Mouse (Mus musculus): Measurements from ENCODE around the gene Clec16a.

The Clec16a gene

GRCm38 (mm10) chr16:10666766-10667165 lies 121.6 kb downstream of the Clec16a start:
- ChIA-PET CTCF (interaction anchor here in 2 of 4 experiments (0.6 to 2.1 kb wide), 2 partner anchors 13 to 120 kb away, joined by 3 to 5 read pairs; no protein-coding TSS in a partner anchor), POLR2A (interaction anchor here in 1 of 4 experiments (1.6 kb wide), 1 partner anchor 255 kb away, joined by 3 read pairs; no protein-coding TSS in a partner anchor)

- ChIA-PET POLR2A (interaction anchor here in 1 of 4 experiments (0.7 to 1.3 kb wide), 2 partner anchors 10 to 14 kb away, joined by 3 read pairs; no protein-coding TSS in a partner anchor), CTCF (no interaction called here)
Observed at GRCm38 (mm10) chr16:10668453-10668852, 123.3 kb downstream of the Clec16a start.

GRCm38 (mm10) chr16:10668991-10669703 lies 124.0 kb downstream of the Clec16a start:
- ChIA-PET CTCF (interaction anchor here in 2 of 4 experiments (1.0 to 1.7 kb wide), 2 partner anchors 29 to 75 kb away, joined by 3 to 5 read pairs; no protein-coding TSS in a partner anchor), POLR2A (interaction anchor here in 1 of 4 experiments (0.5 to 1.3 kb wide), 4 partner anchors 11 to 39 kb away, joined by 3 read pairs; no protein-coding TSS in a partner anchor)

- POLR2A ChIA-PET = interaction anchor here in 2 of 4 experiments (0.9 to 1.5 kb wide), 3 partner anchors 8 to 20 kb away, joined by 3 read pairs; no protein-coding TSS in a partner anchor
Observed at GRCm38 (mm10) chr16:10669936-10670335, 124.8 kb downstream of the Clec16a start.

GRCm38 (mm10) chr16:10672490-10672889 lies 127.4 kb downstream of the Clec16a start:
- ChIA-PET CTCF (no interaction called here), POLR2A (interaction anchor here in 3 of 4 experiments (0.6 to 1.2 kb wide), 5 partner anchors 11 to 47 kb away, joined by 3 read pairs; no protein-coding TSS in a partner anchor)

More at GRCm38 (mm10) chr16:10669936-10670335, 124.8 kb downstream of the Clec16a start:
- CTCF ChIA-PET = interaction anchor here in 2 of 4 experiments (0.6 to 1.7 kb wide), 4 partner anchors 23 to 88 kb away, joined by 3 to 5 read pairs (median 4); no protein-coding TSS in a partner anchor

GRCm38 (mm10) chr16:10674020-10674419 lies 128.9 kb downstream of the Clec16a start:
- ChIA-PET POLR2A (interaction anchor here in 1 of 4 experiments (0.5 kb wide), 1 partner anchor 471 kb away, joined by 3 read pairs; no protein-coding TSS in a partner anchor), CTCF (no interaction called here)

GRCm38 (mm10) chr16:10674957-10675356 lies 129.8 kb downstream of the Clec16a start:
- CTCF ChIA-PET = interaction anchor here in 2 of 4 experiments (0.5 to 1.6 kb wide), 2 partner anchors 9 to 105 kb away, joined by 3 read pairs; no protein-coding TSS in a partner anchor
- POLR2A ChIA-PET = no interaction called here

- ChIA-PET POLR2A (no interaction called here), CTCF (interaction anchor here in 1 of 4 experiments (1.6 kb wide), 1 partner anchor 105 kb away, joined by 3 read pairs; no protein-coding TSS in a partner anchor)
Observed at GRCm38 (mm10) chr16:10675612-10676011, 130.5 kb downstream of the Clec16a start.

GRCm38 (mm10) chr16:10676461-10677066 lies 131.4 kb downstream of the Clec16a start:
- ChIA-PET POLR2A (interaction anchor here in 1 of 4 experiments (0.6 kb wide), 1 partner anchor 460 kb away, joined by 3 read pairs; no protein-coding TSS in a partner anchor), CTCF (no interaction called here)

- POLR2A ChIA-PET = interaction anchor here in 3 of 4 experiments (1.0 to 1.7 kb wide), 3 partner anchors 12 to 62 kb away, joined by 3 read pairs; no protein-coding TSS in a partner anchor
- CTCF ChIA-PET = interaction anchor here in 1 of 4 experiments (0.5 kb wide), 1 partner anchor 88 kb away, joined by 5 read pairs; no protein-coding TSS in a partner anchor
Observed at GRCm38 (mm10) chr16:10682521-10682920, 137.4 kb downstream of the Clec16a start.

GRCm38 (mm10) chr16:10683193-10684000 lies 138.3 kb downstream of the Clec16a start:
- ChIA-PET POLR2A (interaction anchor here in 2 of 4 experiments (0.8 to 1.0 kb wide), 2 partner anchors 11 to 395 kb away, joined by 3 read pairs; no protein-coding TSS in a partner anchor), CTCF (interaction anchor here in 1 of 4 experiments (0.8 kb wide), 1 partner anchor 19 kb away, joined by 3 read pairs; no protein-coding TSS in a partner anchor)

GRCm38 (mm10) chr16:10689748-10690318 lies 144.7 kb downstream of the Clec16a start:
- POLR2A ChIA-PET = no interaction called here
- CTCF ChIA-PET = no interaction called here

- CTCF ChIA-PET = no interaction called here
- POLR2A ChIA-PET = no interaction called here
Observed at GRCm38 (mm10) chr16:10690442-10690841, 145.3 kb downstream of the Clec16a start.

- POLR2A ChIA-PET = interaction anchor here in 1 of 4 experiments (1.5 kb wide), 1 partner anchor 19 kb away, joined by 3 read pairs; no protein-coding TSS in a partner anchor
- CTCF ChIA-PET = no interaction called here
Observed at GRCm38 (mm10) chr16:10691705-10692104, 146.6 kb downstream of the Clec16a start.

- ChIA-PET CTCF (interaction anchor here in 2 of 4 experiments (0.5 to 0.9 kb wide), 2 partner anchors 23 to 121 kb away, joined by 3 read pairs; no protein-coding TSS in a partner anchor), POLR2A (interaction anchor here in 2 of 4 experiments (0.6 to 1.5 kb wide), 2 partner anchors 20 to 318 kb away, joined by 3 to 9 read pairs; no protein-coding TSS in a partner anchor)
Observed at GRCm38 (mm10) chr16:10692848-10693247, 147.7 kb downstream of the Clec16a start.

- POLR2A ChIA-PET = interaction anchor here in 2 of 4 experiments (0.6 to 1.5 kb wide), 2 partner anchors 20 to 318 kb away, joined by 3 to 9 read pairs; no protein-coding TSS in a partner anchor
- CTCF ChIA-PET = interaction anchor here in 1 of 4 experiments (0.6 to 0.9 kb wide), 2 partner anchors 23 to 147 kb away, joined by 3 to 8 read pairs; no protein-coding TSS in a partner anchor
Observed at GRCm38 (mm10) chr16:10693424-10693823, 148.3 kb downstream of the Clec16a start.

GRCm38 (mm10) chr16:10694414-10694851 lies 149.3 kb downstream of the Clec16a start:
- CTCF ChIA-PET = no interaction called here
- POLR2A ChIA-PET = no interaction called here
